Mouse (Mus musculus) liver, postnatal 0 days (tissue): ENCODE data around the gene Adam12. TPM values are rescaled to one million over a fixed set of nuclear protein-coding genes. Genes with fewer than 3 reads are reported as not detected.

Experiments used
- ATAC-seq: fragments of 200-750 bp; cut with Nextera tagmentation; 2 replicates; pipeline ENCODE4 v1.8.0; 2017; ENCODE audit warnings: mild to moderate bottlenecking, moderate library complexity
- DNase-seq: peaks from one replicate; pipeline ENCODE4 v3.0.0-alpha.2; 2016
- H3K27ac ChIP-seq: fragments of 300-500 bp; sonication (generic); 2 replicates; pipeline ENCODE4 v1.5.1; 2014; ENCODE audit warnings: antibody characterized with exemption, moderate library complexity, mild to moderate bottlenecking, low read depth
- H3K27me3 ChIP-seq: fragments of 300-500 bp; sonication (generic); 2 replicates; pipeline ENCODE4 v1.6.1; 2014; ENCODE audit warnings: low read length, control low read depth, mixed read lengths; ENCODE audit not compliant: insufficient read depth
- H3K36me3 ChIP-seq: fragments of 300-500 bp; sonication (generic); replicated peaks from 2 replicates; pipeline ENCODE4 v1.6.1; 2014; ENCODE audit warnings: mild to moderate bottlenecking, control low read depth, low read length, moderate library complexity, mixed read lengths; ENCODE audit not compliant: insufficient read depth
- H3K4me1 ChIP-seq: fragments of 300-500 bp; sonication (generic); 2 replicates; pipeline ENCODE4 v1.6.1; 2014; ENCODE audit warnings: antibody characterized with exemption, mild to moderate bottlenecking, control low read depth; ENCODE audit not compliant: insufficient read depth
- H3K4me2 ChIP-seq: fragments of 300-500 bp; sonication (generic); 2 replicates; pipeline ENCODE4 v1.6.1; 2014; ENCODE audit warnings: low read depth, mild to moderate bottlenecking, low read length, moderate library complexity, mixed read lengths
- H3K4me3 ChIP-seq: fragments of 300-500 bp; sonication (generic); 2 replicates; pipeline ENCODE4 v1.5.1; 2014; ENCODE audit warnings: low read depth, low read length
- H3K9ac ChIP-seq: fragments of 300-500 bp; sonication (generic); replicated peaks from 2 replicates; pipeline ENCODE4 v1.6.1; 2014; ENCODE audit warnings: mild to moderate bottlenecking, moderate library complexity
- H3K9me3 ChIP-seq: fragments of 300-500 bp; sonication (generic); 2 replicates; pipeline ENCODE4 v1.6.1; 2016; ENCODE audit warnings: mild to moderate bottlenecking, control low read depth, low read length, mixed read lengths
- CTCF ChIP-seq: sonication (generic); IDR thresholded peaks from 2 replicates; pipeline ENCODE4 v1.5.1; 2016; ENCODE audit warnings: antibody characterized with exemption, low read depth
- EP300 ChIP-seq: IDR thresholded peaks from 2 replicates; pipeline ENCODE4 v1.6.1; 2016; ENCODE audit warnings: antibody characterized with exemption, low read depth, mild to moderate bottlenecking
- WGBS: fragments of 180-500 bp; shearing (Covaris S2); extraction: QIAGEN DNeasy Blood & Tissue Kit; methylation state at CpG from one replicate; pipeline ENCODE4 v1.1.7; 2014; ENCODE audit not compliant: insufficient replicate concordance; 5-methylcytosine and 5-hydroxymethylcytosine counted together
- polyA plus RNA-seq: library from polyadenylated mRNA; unstranded; fragments of >200 nt; fragmentation: Nextera tagmentation; extraction: Ambion mirVana; gene quantifications from 2 replicates; pipeline ENCODE4 v1.2.1, GENCODE M21; 2015

Adam12 gene
- polyA plus RNA-seq, 1 experiment from 2014 or later = 0.93 TPM

DNA sequence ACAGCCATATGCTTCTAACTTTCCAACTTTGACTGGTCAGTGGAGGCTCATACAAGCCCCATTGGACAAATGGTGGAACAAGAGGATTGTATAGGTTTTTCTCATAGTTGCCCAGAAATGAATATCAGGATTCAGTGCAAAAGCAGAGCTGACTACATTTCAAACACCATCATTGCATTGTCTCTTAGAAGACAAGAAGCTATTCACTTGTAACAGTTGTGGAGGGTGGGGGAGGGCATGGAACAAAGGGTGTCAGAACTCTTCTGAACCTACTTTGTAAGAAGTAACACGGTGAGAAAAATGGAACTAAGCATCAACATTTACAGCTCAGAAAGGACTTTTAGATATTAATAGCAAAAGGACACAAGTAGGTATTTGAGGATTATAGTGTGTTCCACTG, 50.2 kb downstream of the Adam12 start:
- H3K27ac ChIP-seq = no peak overlapping the region
- no peaks in the 10 kb centered on the region for H3K27me3 ChIP-seq
- H3K36me3 ChIP-seq = no peaks in the 10 kb centered on the region
- no peak overlapping the region for H3K4me2 ChIP-seq
- H3K4me3 ChIP-seq = no peak overlapping the region
- H3K9ac ChIP-seq = no peak overlapping the region
- no peak for DNase-seq
- ATAC-seq = no peak
- H3K4me1 ChIP-seq = no peaks in the 10 kb centered on the region
- no peak for TF ChIP-seq EP300
- TF ChIP-seq CTCF = no peak
- 64% methylated on average over 1 of the region's 1 CpGs for WGBS
- no peaks in the 10 kb centered on the region for H3K9me3 ChIP-seq

DNA sequence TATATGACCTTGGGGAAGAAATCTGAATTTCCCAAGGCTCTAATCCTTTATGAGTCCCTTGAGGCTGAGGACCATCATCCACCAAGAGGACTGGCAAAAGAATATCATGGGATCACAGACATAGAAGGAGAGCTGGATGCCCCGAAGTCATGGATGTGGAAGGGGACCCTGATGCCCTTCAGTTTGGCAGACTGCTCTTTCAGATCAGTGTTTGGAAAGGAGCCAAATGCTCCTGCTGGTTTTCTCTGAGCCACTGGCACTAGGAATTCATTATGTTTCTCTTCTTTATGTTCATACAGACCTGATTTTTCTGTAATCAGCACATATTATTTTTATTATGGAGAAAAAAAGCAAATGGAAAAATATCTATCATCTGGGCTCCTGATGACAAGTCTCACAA, 50.9 kb downstream of the Adam12 start:
- no peak for ATAC-seq
- no peak overlapping the region for H3K4me2 ChIP-seq
- no peak overlapping the region for H3K9ac ChIP-seq
- H3K4me1 ChIP-seq = no peaks in the 10 kb centered on the region
- H3K27ac ChIP-seq = no peak overlapping the region
- TF ChIP-seq CTCF = no peak
- no peak for TF ChIP-seq EP300
- no peaks in the 10 kb centered on the region for H3K36me3 ChIP-seq
- H3K4me3 ChIP-seq = no peak overlapping the region
- WGBS = 59% methylated on average over 1 of the region's 1 CpGs
- H3K9me3 ChIP-seq = no peaks in the 10 kb centered on the region
- no peak for DNase-seq
- no peaks in the 10 kb centered on the region for H3K27me3 ChIP-seq

DNA sequence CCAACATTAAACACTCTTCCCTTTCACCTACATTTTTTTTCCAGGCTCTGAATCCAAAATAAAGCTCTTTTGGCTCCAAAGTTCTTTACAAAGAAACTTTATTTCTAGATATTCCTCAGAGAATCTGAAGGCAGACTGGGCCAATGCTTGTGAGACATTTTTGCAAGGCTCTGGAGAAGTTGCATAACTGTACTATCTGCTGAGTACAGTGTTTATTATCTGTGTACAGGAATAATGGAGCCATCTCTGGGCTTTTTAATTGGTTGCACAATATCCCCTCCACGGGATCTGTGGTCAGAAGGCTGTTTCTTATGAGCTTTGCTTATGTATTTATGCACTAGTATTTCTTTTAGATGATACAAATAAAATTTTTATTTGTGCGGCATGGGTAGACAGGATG, 54.9 kb downstream of the Adam12 start:
- Histone ChIP-seq H3K9ac (no peak overlapping the region), H3K4me3 (no peak overlapping the region), H3K27ac (no peak overlapping the region), H3K4me1 (no peaks in the 10 kb centered on the region), H3K36me3 (no peaks in the 10 kb centered on the region), H3K27me3 (no peaks in the 10 kb centered on the region), H3K4me2 (no peak overlapping the region), H3K9me3 (no peaks in the 10 kb centered on the region)
- TF ChIP-seq EP300 = no peak
- TF ChIP-seq CTCF = no peak
- DNase-seq = no peak
- WGBS = 57% methylated on average over 2 of the region's 2 CpGs
- ATAC-seq = no peak

DNA sequence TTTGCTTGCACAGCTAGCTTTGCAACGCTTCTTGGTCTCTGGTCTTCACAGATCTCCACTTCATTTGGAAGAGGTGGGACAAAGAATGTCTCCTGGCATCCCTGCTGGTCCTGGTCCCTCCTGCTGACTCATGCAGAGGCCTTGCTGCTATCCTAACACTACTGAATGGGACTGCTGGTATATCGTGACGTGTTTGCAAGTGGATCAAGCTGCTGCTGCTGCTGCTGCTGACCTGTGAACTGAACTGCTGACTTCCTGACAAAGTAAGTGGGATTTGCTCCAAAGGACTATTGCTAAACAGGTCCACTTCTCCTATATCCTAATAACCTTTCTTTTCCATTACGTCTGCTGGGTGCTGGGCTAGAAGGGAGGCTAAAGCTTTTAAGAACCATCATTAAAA, 56.7 kb downstream of the Adam12 start:
- Histone ChIP-seq H3K9ac (no peak overlapping the region), H3K9me3 (no peaks in the 10 kb centered on the region), H3K4me3 (no peak overlapping the region), H3K27ac (no peak overlapping the region), H3K4me1 (no peaks in the 10 kb centered on the region), H3K4me2 (no peak overlapping the region), H3K27me3 (no peaks in the 10 kb centered on the region), H3K36me3 (no peaks in the 10 kb centered on the region)
- 68% methylated on average over 4 of the region's 4 CpGs for WGBS
- DNase-seq (no peak), ATAC-seq (no peak)
- TF ChIP-seq EP300 (no peak), CTCF (no peak)

DNA sequence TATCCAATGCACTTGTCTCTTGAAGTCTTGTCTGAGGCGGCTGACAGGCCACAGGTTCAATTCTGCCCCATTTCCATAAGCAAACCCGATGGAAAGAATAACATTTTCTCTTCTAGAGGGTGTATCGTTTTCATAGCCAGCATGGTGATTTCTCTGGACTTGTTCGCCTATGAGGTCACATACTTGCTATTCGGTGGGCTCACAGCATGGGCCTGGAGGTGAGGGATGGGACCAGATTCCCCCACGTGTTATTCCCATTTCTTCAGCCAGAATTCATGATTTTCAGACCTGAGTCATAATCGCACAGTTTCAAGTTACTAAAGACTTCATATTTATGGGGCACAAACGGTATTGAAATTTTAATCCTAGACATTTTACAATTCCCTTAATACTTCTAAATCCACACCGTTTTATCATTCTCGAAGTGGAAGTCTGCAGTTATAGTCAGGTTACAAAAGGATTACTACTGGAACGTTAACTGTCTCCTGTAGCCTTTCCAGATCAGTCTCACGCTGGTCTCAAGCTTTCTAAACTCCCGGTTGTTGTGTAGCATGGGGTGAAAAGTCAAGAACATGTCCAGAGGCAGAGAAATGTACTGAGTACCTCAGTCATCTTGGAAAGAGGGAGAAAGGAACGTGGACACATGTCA, 58.4 kb downstream of the Adam12 start:
- no peaks in the 10 kb centered on the region for H3K36me3 ChIP-seq
- no peak overlapping the region for H3K4me3 ChIP-seq
- 77% methylated on average over 14 of the region's 14 CpGs for WGBS
- H3K9me3 ChIP-seq = no peaks in the 10 kb centered on the region
- no peak overlapping the region for H3K9ac ChIP-seq
- H3K27me3 ChIP-seq = no peaks in the 10 kb centered on the region
- H3K4me2 ChIP-seq = no peak overlapping the region
- no peaks in the 10 kb centered on the region for H3K4me1 ChIP-seq
- no peak for DNase-seq
- TF ChIP-seq CTCF (no peak), EP300 (no peak)
- ATAC-seq = no peak
- H3K27ac ChIP-seq = no peak overlapping the region

DNA sequence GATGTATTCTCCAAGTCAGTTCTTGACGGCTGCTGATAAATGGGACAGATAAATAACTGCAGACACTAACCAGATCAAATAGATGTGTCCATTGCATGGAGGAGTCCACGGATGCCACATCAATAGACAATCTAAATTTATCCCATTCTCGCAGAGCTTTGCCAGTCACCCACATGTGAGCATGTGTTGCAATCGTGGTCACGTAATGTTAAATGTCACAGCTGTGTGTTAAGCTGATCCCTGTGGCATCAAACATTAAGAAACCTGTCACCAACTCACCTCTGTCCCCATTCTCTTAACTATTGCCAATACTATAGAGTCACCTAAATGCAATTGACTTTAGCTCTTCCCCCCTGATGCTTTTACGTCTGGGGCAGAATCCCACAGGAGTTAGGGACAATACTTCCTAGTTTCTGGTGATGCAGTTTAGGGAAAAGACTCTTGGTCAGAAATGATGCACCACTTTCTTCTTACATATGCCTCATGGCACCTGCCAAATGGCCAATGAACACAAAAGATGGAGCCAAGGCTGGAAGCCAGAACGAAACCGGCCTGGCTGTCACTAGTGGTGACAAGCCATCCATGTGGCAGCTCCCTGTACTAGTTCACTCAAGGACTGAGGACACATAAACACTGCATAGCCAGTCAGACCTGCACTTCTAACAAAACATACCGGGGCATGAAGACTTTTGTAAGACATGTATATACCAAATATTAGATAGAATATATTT, 61.6 kb downstream of the Adam12 start:
- no peaks in the 10 kb centered on the region for H3K9me3 ChIP-seq
- H3K4me2 ChIP-seq = no peak overlapping the region
- H3K4me3 ChIP-seq = no peak overlapping the region
- no peak overlapping the region for H3K9ac ChIP-seq
- 65% methylated on average over 9 of the region's 9 CpGs for WGBS
- no peak overlapping the region for H3K27ac ChIP-seq
- no peaks in the 10 kb centered on the region for H3K27me3 ChIP-seq
- H3K4me1 ChIP-seq = no peaks in the 10 kb centered on the region
- H3K36me3 ChIP-seq = no peaks in the 10 kb centered on the region
- ATAC-seq (peak; percentile 89), DNase-seq (peak; percentile 18)
- TF ChIP-seq CTCF = no peak
- no peak for TF ChIP-seq EP300
